Mouse (Mus musculus) G1E-ER4 (cell line): ENCODE data around the gene Btbd9. TPM values are rescaled to one million over a fixed set of nuclear protein-coding genes. Genes with fewer than 3 reads are reported as not detected.

Source experiments
- GATA1 ChIP-seq: IDR thresholded peaks from one replicate; pipeline ENCODE4 v1.8.0; 2012; ENCODE audit warnings: low read length, inconsistent platforms
- polyA plus RNA-seq: library from polyadenylated mRNA; stranded (reverse); fragments of >175 nt; gene quantifications from 2 replicates; pipeline ENCODE4 v1.2.3, GENCODE M21; 2012

The Btbd9 gene
- polyA plus RNA-seq, 1 experiment: 84.3 TPM

- TF ChIP-seq GATA1: no peak
These were observed 385.1 kb downstream of the Btbd9 start for GRCm38 (mm10) chr17:30191097-30191640.

DNA sequence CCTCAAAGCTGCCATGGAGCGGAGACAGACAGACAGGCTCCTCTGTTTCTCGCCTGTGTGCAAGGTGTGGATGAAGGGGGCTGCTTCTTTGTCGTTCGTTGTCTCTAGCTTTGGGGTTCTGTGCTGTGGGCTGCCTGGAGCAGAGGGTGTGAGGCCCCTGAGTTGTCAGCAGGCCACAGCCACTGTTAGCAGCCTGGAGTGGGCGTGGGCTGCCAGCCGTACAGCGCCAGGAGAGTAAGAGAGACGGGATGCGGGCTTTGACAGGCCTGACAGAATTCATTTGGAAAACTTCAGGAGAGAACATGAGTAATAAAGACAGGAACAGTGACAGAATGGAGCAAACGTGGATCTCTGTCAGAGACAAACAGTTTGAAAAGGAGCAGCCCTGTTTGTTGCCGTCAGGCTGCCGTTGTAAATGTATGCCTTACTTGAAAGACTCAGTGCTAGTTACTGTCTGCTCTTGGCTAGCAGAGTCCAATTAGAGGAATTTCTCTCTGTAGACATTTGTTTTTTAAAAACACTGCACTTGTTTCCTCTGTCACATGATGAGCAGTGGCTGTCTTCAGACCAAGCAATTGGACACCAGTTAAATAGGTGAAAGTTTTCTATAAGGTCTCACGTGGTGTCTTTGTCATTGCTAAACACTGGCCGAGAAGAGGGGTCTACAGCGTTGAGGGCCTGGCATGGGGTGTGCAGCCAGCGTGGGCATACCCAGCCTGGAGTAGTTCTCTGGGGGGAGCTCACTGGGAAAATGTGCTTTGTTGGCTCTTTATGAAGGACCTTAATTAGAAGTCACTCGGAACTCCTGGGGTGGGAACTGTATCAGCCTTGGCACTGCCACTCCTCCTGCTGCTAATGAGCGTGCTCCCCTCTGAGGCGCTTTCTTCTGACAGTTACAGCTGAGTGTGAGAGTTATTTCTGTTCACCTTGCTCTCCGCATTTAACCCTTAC, 388.0 kb downstream of the Btbd9 start:
- TF ChIP-seq GATA1: no peak

GRCm38 (mm10) chr17:30187581-30187980, 388.7 kb downstream of the Btbd9 start:
- no peak for TF ChIP-seq GATA1

DNA sequence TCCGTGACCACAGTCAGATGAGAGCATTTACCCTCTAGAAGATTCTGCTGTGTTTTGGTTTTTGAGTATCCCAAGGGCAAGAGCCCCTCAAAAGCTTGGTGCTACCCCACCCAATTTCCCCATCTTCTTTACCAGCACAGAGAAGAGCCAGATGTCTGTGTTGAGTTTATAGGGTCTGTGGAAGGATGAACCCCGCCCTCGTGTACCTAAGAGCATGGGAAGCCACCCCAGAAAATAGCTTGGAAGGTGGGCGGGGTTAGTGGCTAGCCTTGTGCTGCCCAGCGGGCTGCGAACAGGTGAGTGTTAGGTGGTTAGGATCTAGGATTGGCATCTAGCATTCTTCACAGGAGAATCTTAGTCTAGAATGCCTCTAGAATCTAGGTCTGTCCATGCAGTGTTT, 389.1 kb downstream of the Btbd9 start:
- TF ChIP-seq GATA1: no peak

DNA sequence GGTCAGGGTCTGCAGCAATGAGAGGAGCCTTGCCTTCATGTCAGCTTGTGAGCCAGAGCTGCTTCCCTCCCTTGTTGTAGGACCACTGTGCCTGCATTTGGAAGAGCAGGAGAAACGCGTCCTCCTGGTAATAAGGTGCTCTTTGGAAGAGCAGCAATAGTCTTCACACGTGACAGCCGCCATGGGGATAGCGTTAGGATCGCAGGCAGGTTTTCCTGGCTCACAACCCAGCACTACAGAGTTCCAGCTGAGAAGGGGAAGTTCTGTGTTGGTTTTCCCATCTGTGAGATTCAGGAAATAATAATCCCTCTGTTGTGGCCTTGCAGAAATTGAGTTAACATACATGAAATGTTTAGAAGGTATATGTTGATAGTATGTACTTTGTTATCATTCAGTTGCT, 392.7 kb downstream of the Btbd9 start:
- TF ChIP-seq GATA1: no peak

- TF ChIP-seq GATA1: no peak
These were observed 394.2 kb downstream of the Btbd9 start for GRCm38 (mm10) chr17:30182063-30182462.

- no peak for TF ChIP-seq GATA1
These were observed 394.7 kb downstream of the Btbd9 start for GRCm38 (mm10) chr17:30181554-30181953.

GRCm38 (mm10) chr17:30180197-30180596, 396.1 kb downstream of the Btbd9 start:
- no peak for TF ChIP-seq GATA1

DNA sequence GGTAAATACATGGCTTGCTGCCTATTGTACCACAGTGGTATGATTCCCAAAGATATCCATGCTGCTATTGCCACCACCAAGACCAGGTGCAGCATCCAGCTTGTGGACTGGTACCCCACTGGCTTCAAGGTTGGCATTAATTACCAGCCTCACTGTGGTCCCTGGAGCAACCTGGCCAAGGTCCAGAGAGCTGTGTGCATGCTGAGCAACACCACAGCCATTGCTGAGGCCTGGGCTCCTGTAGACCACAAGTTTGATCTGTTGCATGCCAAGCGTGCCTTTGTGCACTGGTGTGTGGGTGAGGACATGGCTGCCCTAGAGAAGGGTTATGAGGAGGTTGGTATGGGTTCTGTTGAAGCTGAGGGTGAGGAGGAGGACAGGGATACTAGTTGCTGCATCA, 397.9 kb downstream of the Btbd9 start:
- no peak for TF ChIP-seq GATA1

DNA sequence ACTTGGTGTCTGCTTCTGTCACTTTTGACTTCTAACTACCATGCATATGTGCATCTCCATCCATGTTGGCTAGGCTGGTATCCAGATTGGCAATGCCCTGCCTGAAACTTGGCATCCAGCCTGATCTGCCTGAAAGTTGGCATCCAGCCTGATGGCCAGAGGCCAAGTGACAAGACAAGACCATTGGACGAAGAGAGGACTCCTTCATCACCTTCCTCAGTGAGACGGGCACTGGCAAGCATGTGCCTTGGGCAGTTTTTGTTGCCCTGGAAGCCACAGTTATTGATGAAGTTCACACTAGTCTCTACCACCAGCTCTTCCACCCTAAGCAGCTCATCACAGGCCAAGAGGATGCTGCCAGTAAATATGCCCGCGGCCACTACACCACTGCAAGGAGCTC, 398.9 kb downstream of the Btbd9 start:
- no peak for TF ChIP-seq GATA1

Other genes starting within 250 kb of the Btbd9 start
- 1.1 and 1.6 TPM in 2 replicates for gene Dnah8, start 47.9 kb upstream of the Btbd9 start, polyA plus RNA-seq
- gene Glo1, start 50.4 kb upstream of the Btbd9 start, polyA plus RNA-seq: 42.2 and 93.0 TPM in 2 replicates